Mouse (Mus musculus) adipose tissue, adult 10 weeks (tissue): Measurements from ENCODE around the gene Prpsap1. TPM values are rescaled to one million over a fixed set of nuclear protein-coding genes. Genes with fewer than 3 reads are reported as not detected.

Experiments used
- polyA plus RNA-seq: library from polyadenylated mRNA; stranded (reverse); fragments of 350-450 nt; fragmentation: Illumina TruSeq; extraction: RNeasy Lipid Tissue Mini Kit (QIAGEN cat#74804); gene quantifications from one replicate; pipeline ENCODE4 v1.2.3, GENCODE M21; 2014; ENCODE audit warnings: low read depth, low replicate concordance

Prpsap1 gene
- polyA plus RNA-seq: 63.6 TPM

GRCm38 (mm10) chr11:116493795-116494252 is at the start of gene Prpsap1:
Prpsap1 (minus strand) TSS chr11:116494202.

GRCm38 (mm10) chr11:116530187-116531147 is 36.5 kb upstream of the Prpsap1 start, which contains the start of gene Sphk1:
Sphk1 (plus strand) TSS chr11:116530925.

GRCm38 (mm10) chr11:116466141-116466540 is 27.9 kb downstream of the Prpsap1 start, which contains the start of gene Qrich2:
Qrich2 (minus strand) TSS chr11:116466241.

GRCm38 (mm10) chr11:116433356-116434286 is 60.4 kb downstream of the Prpsap1 start, which contains the start of gene Ubald2:
Ubald2 (plus strand) TSS chr11:116434094.

Other genes starting within 250 kb of the Prpsap1 start
- gene Srp68, start 220.0 kb downstream of the Prpsap1 start, polyA plus RNA-seq: 58.9 TPM
- 1.4 TPM for gene Galr2, start 213.3 kb downstream of the Prpsap1 start, polyA plus RNA-seq
- 43.2 TPM for gene Exoc7, start 187.0 kb downstream of the Prpsap1 start, polyA plus RNA-seq
- 16.9 TPM for gene Foxj1, start 158.8 kb downstream of the Prpsap1 start, polyA plus RNA-seq
- 13.9 TPM for gene Rnf157, start 81.2 kb downstream of the Prpsap1 start, polyA plus RNA-seq
- 69.7 TPM for gene Ubald2, start 60.1 kb downstream of the Prpsap1 start, polyA plus RNA-seq
- gene Qrich2, start 28.0 kb downstream of the Prpsap1 start, polyA plus RNA-seq: 7.1 TPM
- gene Sphk1, start 36.7 kb upstream of the Prpsap1 start, polyA plus RNA-seq: 15.7 TPM
- gene Ube2o, start 87.2 kb upstream of the Prpsap1 start, polyA plus RNA-seq: 17.5 TPM
- not detected for gene Aanat, start 92.2 kb upstream of the Prpsap1 start, polyA plus RNA-seq
- 14.5 TPM for gene Rhbdf2, start 132.8 kb upstream of the Prpsap1 start, polyA plus RNA-seq
- 3.3 TPM for gene Prcd, start 159.3 kb upstream of the Prpsap1 start, polyA plus RNA-seq
- gene Cygb, start 160.1 kb upstream of the Prpsap1 start, polyA plus RNA-seq: 43.7 TPM